Mouse (Mus musculus): ENCODE data around the gene Pde3a. TPM values are rescaled to one million over a fixed set of nuclear protein-coding genes. Genes with fewer than 3 reads are reported as not detected.
A peak's percentile ranks its signal among the peaks of the same experiment; 100 is the strongest.

Pde3a gene
- polyA plus RNA-seq, 1 experiment from 2014 or later = 3.7 TPM

DNA sequence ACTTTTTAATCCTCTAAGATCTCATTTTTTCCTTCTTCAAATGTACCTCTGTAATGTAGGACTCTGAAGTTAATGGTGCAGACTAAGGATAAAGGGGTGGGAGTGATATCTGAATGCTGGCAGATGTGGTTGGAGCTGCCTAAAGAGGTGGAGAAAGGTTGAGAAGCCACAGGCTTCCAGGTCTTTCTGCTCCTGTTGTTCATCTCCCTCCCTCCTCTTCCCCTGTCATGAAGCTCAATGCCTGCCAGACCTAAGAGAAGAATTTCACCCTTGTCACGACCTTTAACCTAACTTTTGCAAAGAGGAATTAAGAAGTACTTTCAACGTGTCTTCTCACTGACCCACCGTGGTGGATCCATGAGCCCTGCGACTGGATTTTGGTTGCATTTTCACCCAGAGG is 87.4 kb downstream of the Pde3a start:
- H3K36me3 ChIP-seq = no peaks in the 10 kb centered on the region
- H3K9ac ChIP-seq = no peak overlapping the region
- no peak for ATAC-seq (ENCODE audit: low FRiP score)
- 57% methylated on average over 4 of the region's 4 CpGs for WGBS
- no peaks in the 10 kb centered on the region for H3K9me3 ChIP-seq (replicated peaks)
- no peaks in the 10 kb centered on the region for H3K27me3 ChIP-seq
- no peak overlapping the region for H3K4me3 ChIP-seq
- no peak overlapping the region for H3K27ac ChIP-seq
- no peak overlapping the region for H3K4me2 ChIP-seq (replicated peaks)
- H3K4me1 ChIP-seq = no peaks in the 10 kb centered on the region

DNA sequence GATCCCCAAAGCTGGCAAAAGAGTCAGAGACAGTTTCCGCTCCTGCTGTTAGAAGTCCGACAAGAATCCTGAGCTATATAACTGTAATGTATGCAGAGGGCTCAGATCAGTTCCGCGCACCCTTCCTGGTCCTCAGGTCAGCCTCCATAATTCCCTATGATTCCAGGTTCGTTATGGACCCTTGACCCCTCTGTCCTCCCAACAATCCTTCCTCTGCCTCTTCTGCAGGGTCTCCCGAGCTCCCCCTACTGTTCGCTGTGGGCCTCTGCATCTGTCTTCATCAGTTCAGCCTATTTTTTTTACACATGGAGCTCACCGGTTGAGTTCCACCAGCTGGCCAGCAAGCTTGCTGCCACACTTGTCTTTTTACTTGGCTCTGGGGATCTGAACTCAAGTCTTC is 88.6 kb downstream of the Pde3a start:
- no peaks in the 10 kb centered on the region for H3K9me3 ChIP-seq (replicated peaks)
- no peak overlapping the region for H3K4me2 ChIP-seq (replicated peaks)
- H3K27ac ChIP-seq = no peak overlapping the region
- ATAC-seq (ENCODE audit: low FRiP score) = no peak
- no peaks in the 10 kb centered on the region for H3K36me3 ChIP-seq
- WGBS = 57% methylated on average over 8 of the region's 8 CpGs
- H3K4me3 ChIP-seq = no peak overlapping the region
- H3K4me1 ChIP-seq = no peaks in the 10 kb centered on the region
- no peaks in the 10 kb centered on the region for H3K27me3 ChIP-seq
- H3K9ac ChIP-seq = no peak overlapping the region

DNA sequence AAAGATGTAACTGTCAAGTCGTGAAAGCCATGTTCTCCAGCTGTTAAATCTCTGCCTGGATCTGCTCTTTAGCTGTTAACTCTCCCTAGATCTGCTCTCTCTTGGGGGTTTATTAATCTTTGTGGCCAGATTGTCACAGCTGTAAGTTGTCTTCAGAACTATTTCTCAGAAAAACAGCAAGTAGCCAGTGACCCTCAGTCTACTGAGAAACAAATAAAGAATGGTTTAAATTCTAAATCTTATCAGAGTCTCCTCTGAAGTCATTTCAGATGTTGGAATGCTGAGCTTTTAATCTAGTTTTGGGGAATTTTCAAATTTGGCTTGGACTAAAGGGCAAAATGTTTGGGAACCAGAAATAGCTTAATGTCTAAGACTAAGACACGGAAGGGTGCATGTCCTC is 92.3 kb downstream of the Pde3a start:
- 73% methylated on average over 2 of the region's 2 CpGs for WGBS
- no peaks in the 10 kb centered on the region for H3K4me1 ChIP-seq
- ATAC-seq (ENCODE audit: low FRiP score) = no peak
- H3K27ac ChIP-seq = no peak overlapping the region
- H3K9me3 ChIP-seq (replicated peaks) = no peaks in the 10 kb centered on the region
- H3K4me3 ChIP-seq = no peak overlapping the region
- no peaks in the 10 kb centered on the region for H3K36me3 ChIP-seq
- no peaks in the 10 kb centered on the region for H3K27me3 ChIP-seq
- no peak overlapping the region for H3K4me2 ChIP-seq (replicated peaks)
- no peak overlapping the region for H3K9ac ChIP-seq

DNA sequence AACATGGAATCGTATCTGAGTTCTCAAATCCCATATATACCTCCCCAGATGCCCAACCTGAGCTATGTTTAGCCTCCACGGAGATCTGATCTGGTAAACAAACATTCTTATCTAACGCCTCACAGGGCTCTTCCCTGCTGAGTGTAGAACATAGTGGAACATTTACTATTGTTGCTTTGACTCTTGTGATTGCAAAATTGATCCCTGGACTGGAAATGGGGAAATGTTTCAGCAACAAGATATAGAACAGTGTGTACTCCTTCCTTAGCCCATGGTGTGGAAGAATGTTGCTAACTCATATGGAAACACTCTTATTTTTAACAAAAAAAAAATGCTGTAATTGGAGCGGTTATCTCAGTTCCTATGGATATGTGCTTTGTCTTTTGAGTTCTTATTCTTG is 98.8 kb downstream of the Pde3a start:
- H3K4me1 ChIP-seq = no peaks in the 10 kb centered on the region
- no peak overlapping the region for H3K27ac ChIP-seq
- H3K9me3 ChIP-seq (replicated peaks) = no peaks in the 10 kb centered on the region
- 70% methylated on average over 4 of the region's 4 CpGs for WGBS
- no peak overlapping the region for H3K4me3 ChIP-seq
- no peak overlapping the region for H3K4me2 ChIP-seq (replicated peaks)
- no peak overlapping the region for H3K9ac ChIP-seq
- H3K27me3 ChIP-seq = no peaks in the 10 kb centered on the region
- no peaks in the 10 kb centered on the region for H3K36me3 ChIP-seq
- no peak for ATAC-seq (ENCODE audit: low FRiP score)

DNA sequence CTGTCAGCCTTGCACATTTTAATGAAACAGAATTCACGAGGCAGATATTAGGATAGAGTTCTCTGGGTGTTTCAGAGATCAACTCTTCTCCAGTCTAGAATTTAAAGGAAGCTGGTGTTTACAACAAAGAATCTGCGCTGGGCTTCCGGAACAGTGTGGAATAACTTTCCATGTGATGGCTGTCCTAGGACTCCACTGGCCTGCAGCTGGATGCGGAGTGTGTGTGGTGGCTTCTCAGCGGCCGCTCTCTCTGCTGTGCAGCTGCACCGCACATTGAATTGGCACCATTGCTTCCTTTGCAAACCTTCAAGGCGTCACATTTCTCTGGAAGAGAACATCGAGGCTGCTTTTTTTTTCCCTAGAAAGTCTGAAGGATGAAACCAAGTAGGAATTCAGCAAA is 99.5 kb downstream of the Pde3a start:
- Histone ChIP-seq H3K4me1 (no peaks in the 10 kb centered on the region), H3K9me3 (replicated peaks) (no peaks in the 10 kb centered on the region), H3K9ac (no peak overlapping the region), H3K27me3 (no peaks in the 10 kb centered on the region), H3K4me2 (replicated peaks) (no peak overlapping the region), H3K36me3 (no peaks in the 10 kb centered on the region), H3K4me3 (no peak overlapping the region), H3K27ac (no peak overlapping the region)
- 86% methylated on average over 9 of the region's 9 CpGs for WGBS
- no peak for ATAC-seq (ENCODE audit: low FRiP score)

DNA sequence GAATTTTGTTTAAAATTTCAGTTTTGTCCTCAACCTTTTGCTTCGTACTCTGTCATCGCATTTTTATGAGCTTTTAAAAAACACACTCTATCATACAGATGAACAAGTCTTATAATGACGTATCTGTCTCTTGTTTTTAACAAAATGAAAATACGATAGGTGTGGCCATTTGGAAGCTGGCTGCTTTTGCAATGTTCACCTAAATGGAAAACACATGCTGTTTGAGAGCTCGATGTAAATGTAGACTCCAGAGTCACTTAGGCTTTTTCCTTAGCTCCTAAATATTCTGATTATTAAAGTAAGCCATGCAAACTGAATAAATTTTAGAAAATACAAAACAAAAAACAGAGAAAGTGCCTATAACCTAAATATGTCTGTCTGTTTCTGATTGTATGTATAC is 101.2 kb downstream of the Pde3a start:
- H3K4me1 ChIP-seq = no peaks in the 10 kb centered on the region

DNA sequence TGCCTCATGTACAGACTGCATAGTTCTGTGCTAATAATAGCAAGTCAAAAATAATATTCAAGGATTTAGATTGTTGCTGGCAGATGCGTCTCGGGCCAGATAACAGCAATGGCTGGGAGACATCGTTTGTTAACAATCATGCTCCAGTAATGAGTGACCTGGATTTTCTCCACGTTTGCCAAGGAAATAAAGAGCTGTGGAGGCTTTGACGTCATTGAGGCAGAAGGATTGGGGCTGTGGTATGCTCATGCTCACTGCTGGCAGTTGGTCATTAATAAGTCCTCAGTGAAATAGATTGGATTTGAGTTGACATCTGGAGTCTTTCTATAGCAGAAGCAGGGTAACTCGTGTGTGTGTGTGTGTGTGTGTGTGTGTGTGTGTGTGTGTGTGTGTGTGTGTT is 103.2 kb downstream of the Pde3a start:
- no peak overlapping the region for H3K4me2 ChIP-seq (replicated peaks)
- no peak for ATAC-seq (ENCODE audit: low FRiP score)
- no peaks in the 10 kb centered on the region for H3K4me1 ChIP-seq
- H3K36me3 ChIP-seq = no peaks in the 10 kb centered on the region
- H3K9me3 ChIP-seq (replicated peaks) = no peaks in the 10 kb centered on the region
- WGBS = 76% methylated on average over 6 of the region's 6 CpGs
- H3K4me3 ChIP-seq = no peak overlapping the region
- no peaks in the 10 kb centered on the region for H3K27me3 ChIP-seq
- H3K27ac ChIP-seq = no peak overlapping the region
- H3K9ac ChIP-seq = no peak overlapping the region

More for the DNA sequence above, 101.2 kb downstream of the Pde3a start:
- Histone ChIP-seq H3K9ac (no peak overlapping the region), H3K4me2 (replicated peaks) (no peak overlapping the region), H3K9me3 (replicated peaks) (no peaks in the 10 kb centered on the region), H3K4me3 (no peak overlapping the region), H3K27ac (no peak overlapping the region), H3K27me3 (no peaks in the 10 kb centered on the region), H3K36me3 (no peaks in the 10 kb centered on the region)
- no peak for ATAC-seq (ENCODE audit: low FRiP score)
- 85% methylated on average over 5 of the region's 5 CpGs for WGBS

DNA sequence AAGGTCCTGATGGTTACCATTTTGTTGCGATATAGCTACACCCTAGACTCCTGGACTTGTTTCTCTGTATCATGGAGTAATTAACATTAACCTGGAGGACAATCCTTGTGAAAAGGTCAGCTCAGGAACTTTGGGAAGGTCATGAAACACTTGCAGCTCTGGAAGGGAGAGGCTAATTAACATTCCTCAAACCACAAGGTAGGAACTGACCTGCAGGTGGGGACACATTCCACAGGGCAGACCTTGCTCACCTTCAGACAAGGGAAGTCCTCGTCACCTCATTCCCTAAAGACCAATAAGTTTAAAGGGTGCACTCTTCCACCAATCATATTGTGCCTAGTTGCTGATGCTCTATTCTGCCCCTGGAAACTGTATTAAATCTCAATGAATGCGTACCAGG is 114.6 kb downstream of the Pde3a start:
- WGBS = 89% methylated on average over 3 of the region's 3 CpGs
- Histone ChIP-seq H3K36me3 (no peaks in the 10 kb centered on the region), H3K4me1 (no peaks in the 10 kb centered on the region), H3K9me3 (replicated peaks) (no peaks in the 10 kb centered on the region), H3K27ac (no peak overlapping the region), H3K4me2 (replicated peaks) (no peak overlapping the region), H3K27me3 (no peaks in the 10 kb centered on the region), H3K9ac (no peak overlapping the region), H3K4me3 (no peak overlapping the region)
- no peak for ATAC-seq (ENCODE audit: low FRiP score)

DNA sequence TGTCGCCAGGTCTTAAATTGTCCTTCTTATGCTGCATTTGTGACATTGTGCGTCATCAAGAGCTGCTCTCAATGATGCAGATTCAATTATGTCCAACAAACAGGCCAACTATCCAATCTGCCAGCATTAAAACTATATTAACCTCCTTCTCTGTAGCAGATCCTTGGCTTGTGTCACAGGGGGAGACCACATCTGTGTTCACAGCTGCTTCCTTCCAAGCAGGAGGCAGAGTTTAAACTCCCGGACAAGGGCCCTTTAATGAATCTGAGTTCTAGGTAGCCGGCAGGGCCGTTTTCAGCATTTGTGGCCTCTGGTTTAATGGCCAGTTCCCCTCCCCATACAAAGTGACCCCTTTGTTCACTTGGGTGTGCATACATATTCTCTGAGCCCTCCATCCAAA is 118.0 kb downstream of the Pde3a start:
- Histone ChIP-seq H3K4me3 (no peak overlapping the region), H3K27ac (no peak overlapping the region)
- 73% methylated on average over 5 of the region's 5 CpGs for WGBS

DNA sequence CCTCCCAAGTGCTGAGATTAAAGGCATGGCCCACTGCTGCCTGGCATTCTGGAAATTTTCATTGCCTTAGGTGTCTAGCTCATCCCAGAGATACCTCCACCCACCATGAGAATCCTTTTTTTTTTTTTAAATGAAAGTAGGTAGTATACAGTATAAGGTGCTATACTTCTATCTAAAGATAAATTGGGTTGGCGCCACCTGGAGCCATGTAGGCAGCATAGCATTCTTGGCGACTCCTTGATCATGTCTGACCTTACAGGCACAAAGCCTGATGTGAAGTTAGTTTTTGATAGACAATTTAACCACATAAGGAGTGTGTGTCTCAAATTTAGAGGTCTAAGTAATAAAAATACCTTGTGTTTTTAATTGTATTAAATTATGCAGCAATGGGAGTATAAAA is 123.6 kb downstream of the Pde3a start:
- no peak overlapping the region for H3K4me2 ChIP-seq (replicated peaks)
- no peak overlapping the region for H3K27ac ChIP-seq
- H3K4me3 ChIP-seq = no peak overlapping the region
- no peaks in the 10 kb centered on the region for H3K36me3 ChIP-seq
- WGBS = 67% methylated on average over 2 of the region's 2 CpGs
- H3K27me3 ChIP-seq = no peaks in the 10 kb centered on the region
- no peak for ATAC-seq (ENCODE audit: low FRiP score)
- H3K9me3 ChIP-seq (replicated peaks) = no peaks in the 10 kb centered on the region
- no peaks in the 10 kb centered on the region for H3K4me1 ChIP-seq
- H3K9ac ChIP-seq = no peak overlapping the region

More for the DNA sequence above, 118.0 kb downstream of the Pde3a start:
- no peaks in the 10 kb centered on the region for H3K9me3 ChIP-seq (replicated peaks)
- H3K36me3 ChIP-seq = no peaks in the 10 kb centered on the region
- no peaks in the 10 kb centered on the region for H3K4me1 ChIP-seq
- ATAC-seq (ENCODE audit: low FRiP score) = no peak
- no peak overlapping the region for H3K4me2 ChIP-seq (replicated peaks)
- no peaks in the 10 kb centered on the region for H3K27me3 ChIP-seq
- H3K9ac ChIP-seq = no peak overlapping the region

DNA sequence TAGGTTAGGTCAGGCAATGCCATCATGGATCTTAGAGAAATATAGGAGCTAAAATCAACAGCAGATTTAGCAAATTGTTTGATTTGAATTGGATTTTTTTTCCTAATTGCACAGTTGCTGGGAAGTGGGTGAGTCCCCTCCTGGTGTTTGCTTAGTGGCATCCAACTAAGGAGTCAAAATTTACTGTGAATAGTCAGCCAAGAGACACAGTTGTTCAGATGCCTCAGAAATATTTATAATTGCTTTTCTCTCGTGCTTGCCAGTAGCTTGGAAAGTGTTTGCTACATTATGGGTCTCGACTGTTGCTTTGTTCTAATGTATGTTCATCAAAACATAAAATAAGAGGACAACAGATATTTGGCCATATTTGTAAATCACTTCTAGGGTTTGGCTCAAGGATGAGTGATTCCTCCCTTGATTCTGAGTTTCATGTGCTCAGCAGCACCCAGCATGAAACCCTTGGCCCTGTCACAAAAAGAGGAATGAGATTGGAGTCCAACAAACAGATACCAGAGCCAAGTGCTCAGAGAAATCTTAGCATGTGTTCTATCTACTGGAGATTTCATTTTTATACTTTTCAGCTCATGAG is 125.5 kb downstream of the Pde3a start:
- 83% methylated on average over 2 of the region's 2 CpGs for WGBS
- no peak for ATAC-seq (ENCODE audit: low FRiP score)
- Histone ChIP-seq H3K27me3 (no peaks in the 10 kb centered on the region), H3K27ac (no peak overlapping the region), H3K36me3 (no peaks in the 10 kb centered on the region), H3K4me2 (replicated peaks) (no peak overlapping the region), H3K9ac (no peak overlapping the region), H3K4me3 (no peak overlapping the region), H3K9me3 (replicated peaks) (no peaks in the 10 kb centered on the region), H3K4me1 (no peaks in the 10 kb centered on the region)

DNA sequence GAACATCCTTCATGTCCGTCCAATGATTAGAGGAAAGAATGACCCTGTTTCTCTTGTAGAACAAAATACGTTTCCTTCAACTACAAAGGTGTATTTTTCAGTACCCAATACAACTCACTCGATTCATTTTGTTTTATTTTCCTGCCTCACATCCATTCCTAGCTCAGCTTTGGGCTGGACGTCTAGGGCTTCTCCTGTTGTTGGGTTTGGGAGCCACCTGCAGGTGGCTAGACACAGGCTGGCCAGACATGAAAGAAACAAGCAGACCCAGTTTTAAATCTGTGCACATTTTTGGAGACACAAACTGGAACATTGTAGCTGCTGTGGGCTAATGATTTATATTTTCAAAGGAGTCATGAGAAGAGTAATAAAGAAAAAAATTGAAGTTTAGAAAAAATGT is 126.1 kb downstream of the Pde3a start:
- ATAC-seq (ENCODE audit: low FRiP score) = no peak
- no peaks in the 10 kb centered on the region for H3K9me3 ChIP-seq (replicated peaks)

DNA sequence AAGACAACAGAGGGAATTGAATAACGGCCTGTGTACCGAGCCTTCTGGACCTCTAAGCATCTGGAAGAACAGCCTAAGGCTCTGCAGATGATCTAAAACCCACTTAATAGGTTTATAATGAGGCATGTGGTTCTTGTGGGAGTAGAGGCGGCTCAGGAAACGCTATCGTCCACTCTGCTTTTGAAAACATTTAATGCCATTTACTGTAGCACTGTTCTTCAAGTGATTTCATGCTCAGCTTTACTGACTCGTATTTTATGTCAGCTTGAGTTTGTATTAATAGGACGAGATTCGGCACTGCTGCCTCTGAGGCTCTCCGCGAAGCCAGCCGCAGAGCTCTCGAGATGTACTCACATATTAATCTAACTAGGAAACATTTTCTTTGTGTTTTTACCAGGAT is 131.9 kb downstream of the Pde3a start:
- Histone ChIP-seq H3K4me1 (0 out of 2 replicates have a peak, but pooled peaks cover 2% of the 10 kb centered on the region), H3K9ac (no peak overlapping the region), H3K27me3 (no peaks in the 10 kb centered on the region), H3K4me2 (replicated peaks) (0 out of 2 replicates have a peak overlapping the region, but pooled peaks have one; percentile 0), H3K36me3 (no peaks in the 10 kb centered on the region), H3K27ac (peak overlapping the region; percentile 64; the same call in 1 of the 2 replicates), H3K4me3 (no peak overlapping the region), H3K9me3 (replicated peaks) (no peaks in the 10 kb centered on the region)
- peak; percentile 57; the same call in 1 of the 2 replicates for ATAC-seq (ENCODE audit: low FRiP score)
- 51% methylated on average over 12 of the region's 12 CpGs for WGBS

More for the DNA sequence above, 126.1 kb downstream of the Pde3a start:
- no peaks in the 10 kb centered on the region for H3K36me3 ChIP-seq
- WGBS = 79% methylated on average over 4 of the region's 4 CpGs
- no peak overlapping the region for H3K4me2 ChIP-seq (replicated peaks)
- H3K27ac ChIP-seq = no peak overlapping the region
- H3K9ac ChIP-seq = no peak overlapping the region
- no peaks in the 10 kb centered on the region for H3K27me3 ChIP-seq
- no peak overlapping the region for H3K4me3 ChIP-seq
- H3K4me1 ChIP-seq = no peaks in the 10 kb centered on the region
